ENCODE assay signal across 9 mouse cellular contexts in genomic region chr7:30743617-30744016, GRCm38 (mm10). TPM values are rescaled to one million over a fixed set of nuclear protein-coding genes. Genes with fewer than 3 reads are reported as not detected.
"Had no signal": no experiment of that assay in that cellular context is flagged by ENCODE, and none has a peak within 500 bp of the region (broad histone marks: within the 10 kb centered on the region; RNA-seq: fewer than 3 reads in every experiment).

Gene Gapdhs (minus strand): TSS chr7:30743681.

RNA-seq across cellular contexts. Expression of gene Gapdhs, which starts in this region (rescaled TPM):
- total RNA-seq: layer of hippocampus, adult 18-20 months; layer of hippocampus, postnatal 36 days; left cerebral cortex, adult 8-10 months; left cerebral cortex, postnatal 25 days; midbrain, postnatal 0 days had no signal
- polyA plus RNA-seq: intestine, postnatal 0 days; liver, embryonic 15.5 days; macrophage; spleen, adult 2 months had no signal
